Mouse (Mus musculus) lung, embryonic 16.5 days (tissue): Measurements from ENCODE around the gene Cldnd2. TPM values are rescaled to one million over a fixed set of nuclear protein-coding genes. Genes with fewer than 3 reads are reported as not detected.
A peak's percentile ranks its signal among the peaks of the same experiment; 100 is the strongest.

Experiments used
- ATAC-seq: fragments of 200-750 bp; cut with Nextera tagmentation; 2 replicates; pipeline ENCODE4 v1.8.0; 2017; ENCODE audit warnings: low read depth, mild to moderate bottlenecking, moderate library complexity
- H3K27ac ChIP-seq: fragments of 300-500 bp; sonication (generic); 2 replicates; pipeline ENCODE4 v1.5.1; 2014; ENCODE audit warnings: mild to moderate bottlenecking, control low read depth, low read length
- H3K27me3 ChIP-seq: fragments of 300-500 bp; sonication (generic); 2 replicates; pipeline ENCODE4 v1.6.1; 2014; ENCODE audit warnings: low read depth, low read length, mixed read lengths; ENCODE audit not compliant: control insufficient read depth, insufficient read depth
- H3K36me3 ChIP-seq: fragments of 300-500 bp; sonication (generic); 2 replicates; pipeline ENCODE4 v1.6.1; 2014; ENCODE audit warnings: low read length; ENCODE audit not compliant: control insufficient read depth, insufficient read depth
- H3K4me1 ChIP-seq: fragments of 300-500 bp; sonication (generic); replicated peaks from 2 replicates; pipeline ENCODE4 v1.6.1; 2014; ENCODE audit warnings: low read length, mixed read lengths; ENCODE audit not compliant: control insufficient read depth, insufficient read depth
- H3K4me2 ChIP-seq: fragments of 300-500 bp; sonication (generic); 2 replicates; pipeline ENCODE4 v1.6.1; 2014; ENCODE audit warnings: low read depth, low read length, control low read depth
- H3K4me3 ChIP-seq: fragments of 300-500 bp; sonication (generic); 2 replicates; pipeline ENCODE4 v1.5.1; 2014; ENCODE audit warnings: mild to moderate bottlenecking, low read length, control low read depth
- H3K9ac ChIP-seq: fragments of 300-500 bp; sonication (generic); 2 replicates; pipeline ENCODE4 v1.6.1; 2014; ENCODE audit warnings: low read length, control low read depth
- H3K9me3 ChIP-seq: fragments of 300-500 bp; sonication (generic); 2 replicates; pipeline ENCODE4 v1.6.1; 2016; ENCODE audit warnings: low read length; ENCODE audit not compliant: control insufficient read depth
- WGBS: fragments of 180-500 bp; shearing (Covaris S2); extraction: QIAGEN DNeasy Blood & Tissue Kit; methylation state at CpG from one replicate; pipeline ENCODE4 v1.1.7; 2014; 5-methylcytosine and 5-hydroxymethylcytosine counted together
- microRNA-seq: library from miRNA; unstranded; fragments of <30 nt; microRNA quantifications from one replicate; pipeline ENCODE4, GENCODE M21; 2016
- polyA plus RNA-seq: library from polyadenylated mRNA; unstranded; fragments of >200 nt; fragmentation: Nextera tagmentation; extraction: Ambion mirVana; gene quantifications from 2 replicates; pipeline ENCODE4 v1.2.1, GENCODE M21; 2015

The Cldnd2 gene
- polyA plus RNA-seq, 1 experiment from 2014 or later: not detected

DNA sequence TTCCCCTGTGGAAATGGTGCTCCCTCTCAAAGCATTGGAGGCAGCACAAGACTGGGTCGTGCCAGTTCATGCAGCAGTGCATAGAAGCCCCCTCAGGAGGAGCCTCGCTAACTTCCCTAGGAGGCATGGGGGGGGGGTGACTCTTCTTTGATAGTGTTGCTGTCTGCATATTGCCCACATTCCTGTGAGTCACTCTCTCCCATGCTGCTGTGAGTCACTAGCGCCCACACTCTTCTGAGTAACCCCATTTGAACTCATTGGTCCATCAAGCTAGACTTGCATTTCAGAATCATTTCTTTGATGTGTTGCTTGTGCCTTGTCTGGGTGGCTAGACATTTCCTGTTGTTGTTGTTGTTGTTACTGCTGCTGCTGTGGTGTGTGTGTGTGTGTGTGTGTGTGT is 40.6 kb downstream of the Cldnd2 start:
- H3K9ac ChIP-seq: no peak overlapping the region
- H3K27me3 ChIP-seq: peaks cover 13% of the 10 kb centered on the region
- H3K27ac ChIP-seq: no peak overlapping the region
- no peak overlapping the region for H3K4me3 ChIP-seq
- H3K36me3 ChIP-seq: no peaks in the 10 kb centered on the region
- no peak overlapping the region for H3K4me2 ChIP-seq
- no peaks in the 10 kb centered on the region for H3K9me3 ChIP-seq
- H3K4me1 ChIP-seq: 0 out of 2 replicates have a peak, but pooled peaks cover 4% of the 10 kb centered on the region
- ATAC-seq: no peak
- WGBS: 57% methylated on average over 3 of the region's 3 CpGs

DNA sequence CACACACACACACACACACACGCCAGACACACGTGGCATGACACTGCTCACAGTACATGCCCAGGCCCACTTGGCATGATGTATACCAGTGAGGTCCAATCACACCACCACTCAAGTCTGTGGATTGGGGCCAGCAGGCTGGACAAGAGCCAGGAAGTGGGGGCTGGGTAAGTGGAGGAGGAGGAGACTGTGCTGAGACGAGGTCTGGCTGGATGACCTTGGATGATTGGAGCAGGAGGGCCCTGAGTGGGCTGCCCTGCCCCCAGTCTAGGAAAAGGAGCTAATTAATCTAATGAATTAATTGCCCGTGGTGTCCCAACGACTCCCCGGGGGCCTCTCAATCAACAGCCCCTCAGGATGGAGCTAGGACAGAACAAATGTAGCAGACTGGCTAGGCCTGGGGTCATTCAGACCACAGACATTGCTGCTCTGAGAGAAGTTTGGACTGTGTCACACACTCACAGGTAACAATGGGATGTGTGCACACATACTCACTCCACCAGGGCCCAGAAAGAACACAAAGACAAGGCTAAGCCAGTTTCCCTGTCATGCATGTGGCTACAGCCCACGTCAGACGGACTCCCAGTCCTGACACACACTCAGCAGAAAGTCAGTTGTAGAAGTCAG is 41.6 kb downstream of the Cldnd2 start:
- ATAC-seq: peak; percentile 68
- Histone ChIP-seq H3K36me3 (no peaks in the 10 kb centered on the region), H3K4me2 (no peak overlapping the region), H3K4me3 (no peak overlapping the region), H3K27me3 (peaks cover 3% of the 10 kb centered on the region), H3K27ac (no peak overlapping the region), H3K9ac (no peak overlapping the region), H3K9me3 (no peaks in the 10 kb centered on the region), H3K4me1 (0 out of 2 replicates have a peak, but pooled peaks cover 4% of the 10 kb centered on the region)
- WGBS: 38% methylated on average over 8 of the region's 8 CpGs

DNA sequence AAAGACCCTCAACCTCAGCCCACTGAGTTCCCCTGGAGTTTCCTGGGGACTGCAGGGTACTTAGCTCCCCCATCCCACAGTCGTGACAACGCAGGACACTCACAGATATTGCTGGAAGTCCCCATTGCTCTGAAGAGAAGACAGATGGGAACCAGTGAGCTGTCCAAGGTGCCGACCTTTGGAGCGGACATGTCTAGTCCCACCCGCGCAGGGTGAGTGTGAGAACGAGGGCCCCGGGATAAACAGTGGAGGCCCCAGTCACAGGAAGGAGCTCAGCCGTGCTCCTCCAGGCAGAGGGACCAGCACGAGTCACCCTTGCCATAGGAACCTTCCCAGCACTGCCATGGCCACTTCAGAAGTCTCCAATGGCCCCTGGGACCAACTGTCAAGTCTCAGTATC is 42.7 kb downstream of the Cldnd2 start:
- H3K4me3 ChIP-seq: no peak overlapping the region
- no peaks in the 10 kb centered on the region for H3K9me3 ChIP-seq
- H3K9ac ChIP-seq: no peak overlapping the region
- H3K27ac ChIP-seq: no peak overlapping the region
- H3K4me2 ChIP-seq: no peak overlapping the region
- ATAC-seq: peak; percentile 39; the same call in 1 of the 2 replicates
- no peaks in the 10 kb centered on the region for H3K27me3 ChIP-seq
- 4% methylated on average over 10 of the region's 10 CpGs for WGBS
- H3K4me1 ChIP-seq: 0 out of 2 replicates have a peak, but pooled peaks cover 4% of the 10 kb centered on the region
- no peaks in the 10 kb centered on the region for H3K36me3 ChIP-seq

DNA sequence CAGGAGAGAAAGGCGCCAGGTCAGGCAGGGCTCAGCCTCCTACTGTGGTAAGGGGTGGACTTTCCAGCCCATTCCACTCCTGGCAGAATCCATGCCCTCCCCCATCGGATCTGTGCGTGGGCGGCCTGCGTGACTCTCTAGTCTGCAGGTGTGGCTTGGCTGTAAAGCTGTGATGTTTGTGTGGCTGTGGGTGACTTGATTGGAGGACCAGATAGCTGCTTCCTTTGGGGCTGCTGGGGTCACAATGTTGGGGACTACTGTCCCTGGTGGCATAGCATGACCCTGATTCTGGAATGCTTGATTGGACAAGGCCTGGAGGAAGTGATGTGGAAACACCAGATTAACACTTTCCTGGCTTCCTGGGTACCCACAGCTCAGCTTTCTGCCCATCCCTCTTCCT is 48.1 kb downstream of the Cldnd2 start:
- Histone ChIP-seq H3K27me3 (peaks cover 6% of the 10 kb centered on the region; the same call in 1 of the 2 replicates), H3K27ac (no peak overlapping the region), H3K4me2 (no peak overlapping the region), H3K9ac (no peak overlapping the region), H3K4me3 (no peak overlapping the region), H3K9me3 (no peaks in the 10 kb centered on the region), H3K4me1 (peaks cover 2% of the 10 kb centered on the region; the same call in 1 of the 2 replicates), H3K36me3 (no peaks in the 10 kb centered on the region)
- 30% methylated on average over 5 of the region's 5 CpGs for WGBS
- ATAC-seq: no peak

GRCm38 (mm10) chr7:43489631-43490125 is 49.1 kb downstream of the Cldnd2 start, which contains the start of gene Iglon5:
Gene Iglon5 (minus strand): TSS chr7:43490075.
- Histone ChIP-seq H3K4me2 (peak within 1 kb of the TSS; percentile 75), H3K27ac (no peak within 1 kb of the TSS), H3K9me3 (no peaks in the 10 kb centered on the region), H3K9ac (peak within 1 kb of the TSS; percentile 62), H3K27me3 (peaks cover 6% of the 10 kb centered on the region; the same call in 1 of the 2 replicates), H3K4me3 (peak within 1 kb of the TSS; percentile 50), H3K4me1 (peaks cover 2% of the 10 kb centered on the region; the same call in 1 of the 2 replicates), H3K36me3 (no peaks in the 10 kb centered on the region)
- WGBS: 3% methylated on average over 14 of the region's 41 CpGs
- ATAC-seq: peak; percentile 34; the same call in 1 of the 2 replicates

DNA sequence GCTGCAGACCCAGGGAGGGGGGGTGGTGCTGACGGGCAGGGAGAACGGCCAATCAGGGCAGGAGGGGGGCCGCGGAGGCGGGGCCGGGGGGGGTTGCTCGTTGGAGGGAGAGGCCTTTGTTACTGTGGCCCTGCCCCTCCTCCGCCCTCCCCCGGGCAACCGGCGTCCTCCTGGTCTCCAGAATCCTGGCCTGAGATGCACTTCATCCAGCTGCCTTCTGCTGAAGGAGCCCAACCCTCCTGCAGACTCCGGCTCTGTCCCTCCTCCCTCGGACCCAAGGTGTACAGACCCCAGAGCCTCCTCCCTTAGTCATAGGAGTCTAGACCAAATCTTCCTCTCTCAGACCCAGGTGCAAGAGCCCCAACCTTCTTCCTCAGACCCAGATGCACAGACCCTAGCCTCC is 49.6 kb downstream of the Cldnd2 start:
- WGBS: 1% methylated on average over 7 of the region's 13 CpGs
- H3K9ac ChIP-seq: peak overlapping the region; percentile 62
- peak; percentile 82 for ATAC-seq

GRCm38 (mm10) chr7:43490861-43491260 is 50.3 kb downstream of the Cldnd2 start:
- Histone ChIP-seq H3K27ac (no peak overlapping the region), H3K9ac (no peak overlapping the region), H3K27me3 (peaks cover 6% of the 10 kb centered on the region; the same call in 1 of the 2 replicates), H3K4me3 (no peak overlapping the region), H3K9me3 (no peaks in the 10 kb centered on the region), H3K4me1 (peaks cover 2% of the 10 kb centered on the region; the same call in 1 of the 2 replicates), H3K4me2 (no peak overlapping the region), H3K36me3 (no peaks in the 10 kb centered on the region)
- ATAC-seq: no peak
- WGBS: 55% methylated on average over 9 of the region's 9 CpGs

More for the DNA sequence above, 49.6 kb downstream of the Cldnd2 start:
- no peaks in the 10 kb centered on the region for H3K36me3 ChIP-seq
- peaks cover 2% of the 10 kb centered on the region; the same call in 1 of the 2 replicates for H3K4me1 ChIP-seq
- H3K9me3 ChIP-seq: no peaks in the 10 kb centered on the region
- peak overlapping the region; percentile 50 for H3K4me3 ChIP-seq
- peak overlapping the region; percentile 75 for H3K4me2 ChIP-seq
- peaks cover 6% of the 10 kb centered on the region; the same call in 1 of the 2 replicates for H3K27me3 ChIP-seq
- H3K27ac ChIP-seq: no peak overlapping the region

Small RNA genes lying within 50 kb of the gene (microRNA-seq; reads per million reads assigned to microRNA genes)
- 0.79 reads per million for gene Mir7051

Other genes with a start within 250 kb of the Cldnd2 start
- gene Zfp715, start 127.5 kb upstream of the Cldnd2 start, polyA plus RNA-seq: 13.1 and 15.8 TPM in 2 replicates
- gene Siglecf, start 89.4 kb upstream of the Cldnd2 start, polyA plus RNA-seq: 0.14 and 0.23 TPM in 2 replicates
- gene Siglecg, start 32.6 kb upstream of the Cldnd2 start, polyA plus RNA-seq: 0.25 and 0.48 TPM in 2 replicates
- not detected in 2 replicates for gene Lim2, start 13.1 kb upstream of the Cldnd2 start, polyA plus RNA-seq
- gene Nkg7, start 3.7 kb upstream of the Cldnd2 start, polyA plus RNA-seq: 3.1 and 5.2 TPM in 2 replicates
- 348 and 368 TPM in 2 replicates for gene Etfb, start 3.3 kb downstream of the Cldnd2 start, polyA plus RNA-seq
- gene Gm45233, start 3.3 kb downstream of the Cldnd2 start, polyA plus RNA-seq: 0.49 TPM in 1 of 2 replicates, not detected in the other
- gene Vsig10l, start 22.4 kb downstream of the Cldnd2 start, polyA plus RNA-seq: 2.8 and 3.7 TPM in 2 replicates
- gene Iglon5, start 49.3 kb downstream of the Cldnd2 start, polyA plus RNA-seq: 0.15 and 0.38 TPM in 2 replicates
- not detected in 2 replicates for gene 4931406B18Rik, start 65.2 kb downstream of the Cldnd2 start, polyA plus RNA-seq
- gene Cd33, start 103.6 kb downstream of the Cldnd2 start, polyA plus RNA-seq: 2.2 and 2.3 TPM in 2 replicates
- gene Zfp658, start 121.5 kb downstream of the Cldnd2 start, polyA plus RNA-seq: 4.3 TPM in 2 replicates
- 14.1 and 15.8 TPM in 2 replicates for gene Zfp719, start 138.8 kb downstream of the Cldnd2 start, polyA plus RNA-seq
- gene Zfp819, start 166.4 kb downstream of the Cldnd2 start, polyA plus RNA-seq: 0.41 and 0.80 TPM in 2 replicates
- not detected in 2 replicates for gene Ceacam18, start 193.9 kb downstream of the Cldnd2 start, polyA plus RNA-seq
- gene Siglece, start 219.4 kb downstream of the Cldnd2 start, polyA plus RNA-seq: 1.2 and 2.2 TPM in 2 replicates
- gene Ctu1, start 231.2 kb downstream of the Cldnd2 start, polyA plus RNA-seq: 13.0 and 13.1 TPM in 2 replicates
- not detected in 2 replicates for gene Klk14, start 249.6 kb downstream of the Cldnd2 start, polyA plus RNA-seq